Mouse (Mus musculus) gastrocnemius, adult 2 months (tissue): ENCODE data around the gene Slc4a7. TPM values are rescaled to one million over a fixed set of nuclear protein-coding genes. Genes with fewer than 3 reads are reported as not detected.

ENCODE experiments used
- DNase-seq: peaks from one replicate; pipeline ENCODE4 v3.0.0; 2022
- H3K27ac ChIP-seq: fragments of 200-600 bp; 2 replicates; pipeline ENCODE4 v1.8.1; 2022; ENCODE audit warnings: mild to moderate bottlenecking
- H3K4me3 ChIP-seq: fragments of 200-600 bp; 2 replicates; pipeline ENCODE4 v1.8.1; 2022; ENCODE audit warnings: mild to moderate bottlenecking, moderate library complexity
- CTCF ChIP-seq: fragments of 200-600 bp; IDR thresholded peaks from 2 replicates; pipeline ENCODE4 v1.8.1; 2022; ENCODE audit warnings: antibody characterized with exemption, mild to moderate bottlenecking, moderate library complexity
- intact Hi-C: fragments of 180-260 bp; cut with DNase I; formaldehyde crosslinking; loops from one replicate; pipeline ENCODE4 v1.15.1; 2025
- total RNA-seq, 2 experiments: library from RNA; stranded (reverse); gene quantifications; 2 replicates each; pipeline ENCODE4 v1.2.3; 2021

Gene Slc4a7
- total RNA-seq, 2 experiments from 2014 or later = 8.0 to 14.0 TPM

GRCm38 (mm10) chr14:14804518-14805212, 102.6 kb downstream of the Slc4a7 start:
- no peak for TF ChIP-seq CTCF
- no peak overlapping the region for H3K27ac ChIP-seq
- intact Hi-C loops = no loop called here

DNA sequence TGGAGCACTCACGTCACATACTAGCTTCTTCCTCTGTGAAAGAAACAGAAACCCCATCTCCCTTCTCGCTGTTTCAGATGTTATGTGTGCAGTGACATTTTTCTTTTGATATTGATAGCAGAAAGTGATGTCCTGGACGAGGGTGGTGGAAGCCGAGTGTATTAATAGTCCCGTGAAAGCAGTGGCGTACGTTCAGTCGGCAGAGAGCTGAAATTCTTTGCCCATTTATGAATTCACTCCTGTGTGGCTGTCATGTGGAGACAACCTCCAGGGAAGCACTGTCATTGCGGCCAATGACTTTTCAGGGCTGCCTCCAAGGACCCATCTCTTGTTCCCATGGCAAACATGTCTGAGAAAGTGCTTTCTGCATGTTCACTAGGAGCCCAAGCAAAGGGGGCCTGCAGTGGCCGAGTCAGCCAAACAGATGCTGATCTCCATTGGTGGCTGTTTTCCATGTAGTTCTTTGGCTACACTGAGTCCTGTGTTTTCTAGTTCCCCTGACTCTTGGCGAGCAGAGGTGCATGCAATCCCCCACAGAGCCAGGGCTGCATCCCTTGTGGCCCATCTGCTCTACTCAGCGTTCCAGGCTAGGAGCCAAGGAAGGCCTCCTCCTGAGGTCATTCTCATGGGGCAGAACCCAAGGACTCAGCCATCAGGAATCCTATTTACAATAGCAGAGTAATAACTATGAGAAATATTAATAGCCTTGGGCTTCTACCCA, 130.6 kb downstream of the Slc4a7 start:
- TF ChIP-seq CTCF = no peak
- intact Hi-C loops = no loop called here
- H3K4me3 ChIP-seq = peak overlapping the region; percentile 38
- DNase-seq = peak; percentile 88
- H3K27ac ChIP-seq = peak overlapping the region; percentile 81

More at GRCm38 (mm10) chr14:14804518-14805212, 102.6 kb downstream of the Slc4a7 start:
- DNase-seq = no peak
- no peak overlapping the region for H3K4me3 ChIP-seq

DNA sequence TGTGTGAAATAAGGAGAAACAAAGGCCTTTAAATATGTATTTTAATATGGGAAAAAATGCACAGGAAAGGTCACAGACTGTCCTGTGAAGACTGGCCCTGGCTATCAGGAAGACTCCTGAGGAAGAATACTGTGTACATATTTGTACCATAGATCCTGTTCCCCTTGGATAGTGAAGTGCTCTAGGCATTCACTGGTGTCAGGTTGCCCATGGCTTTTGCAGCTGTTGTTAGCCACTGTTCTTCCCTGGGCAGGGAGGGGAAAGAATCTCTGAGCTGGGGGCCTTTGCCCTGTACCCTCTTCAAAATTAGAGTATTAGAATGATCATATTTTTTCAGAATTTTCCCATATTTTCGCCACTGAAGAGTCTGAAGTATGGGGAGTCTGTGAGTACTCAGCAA, 131.4 kb downstream of the Slc4a7 start:
- TF ChIP-seq CTCF = no peak
- H3K4me3 ChIP-seq = no peak overlapping the region
- H3K27ac ChIP-seq = peak overlapping the region; percentile 75
- no peak for DNase-seq
- intact Hi-C loops = no loop called here

DNA sequence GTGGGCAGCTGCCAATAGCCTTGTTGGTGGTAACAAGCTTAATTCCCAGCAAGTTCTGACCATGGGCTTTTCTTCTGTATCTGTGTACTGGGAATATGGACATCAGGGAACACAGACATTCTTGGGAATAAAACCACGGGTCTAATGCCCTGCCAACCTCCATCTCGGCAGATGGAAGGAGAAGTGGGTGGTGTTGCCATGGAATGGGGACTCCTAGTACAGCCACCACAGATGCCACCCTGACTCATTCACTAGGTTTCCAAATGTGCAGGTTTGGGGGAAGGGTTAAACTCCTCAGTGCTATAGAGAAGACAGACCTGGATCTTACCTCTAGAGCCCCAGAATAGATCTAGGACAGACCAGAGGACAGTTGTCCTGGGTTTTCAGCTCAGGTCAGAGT, 132.2 kb downstream of the Slc4a7 start:
- no peak for TF ChIP-seq CTCF
- intact Hi-C loops = no loop called here
- H3K27ac ChIP-seq = peak overlapping the region; percentile 75
- no peak for DNase-seq
- no peak overlapping the region for H3K4me3 ChIP-seq

GRCm38 (mm10) chr14:14837627-14838026, 135.5 kb downstream of the Slc4a7 start:
- Histone ChIP-seq H3K4me3 (no peak overlapping the region), H3K27ac (peak overlapping the region; percentile 38)
- no peak for DNase-seq
- intact Hi-C loops = no loop called here
- TF ChIP-seq CTCF = no peak

GRCm38 (mm10) chr14:14838109-14838508, 136.0 kb downstream of the Slc4a7 start:
- DNase-seq = no peak

GRCm38 (mm10) chr14:14842734-14843530, 140.9 kb downstream of the Slc4a7 start:
- DNase-seq = no peak
- Histone ChIP-seq H3K4me3 (no peak overlapping the region), H3K27ac (no peak overlapping the region)
- intact Hi-C loops = no loop called here
- no peak for TF ChIP-seq CTCF

More at GRCm38 (mm10) chr14:14838109-14838508, 136.0 kb downstream of the Slc4a7 start:
- intact Hi-C loops = no loop called here
- Histone ChIP-seq H3K27ac (peak overlapping the region; percentile 38), H3K4me3 (no peak overlapping the region)
- no peak for TF ChIP-seq CTCF

Other genes with a start within 250 kb of the Slc4a7 start
- under 1 TPM; 0.13 to 0.33 TPM for gene Nek10, start 101.1 kb downstream of the Slc4a7 start, total RNA-seq